Mouse (Mus musculus) lung, embryonic 15.5 days (tissue): ENCODE measurements around the gene Phxr2. TPM values are rescaled to one million over a fixed set of nuclear protein-coding genes. Genes with fewer than 3 reads are reported as not detected.

Experiments
- ATAC-seq: fragments of 200-750 bp; cut with Nextera tagmentation; 2 replicates; pipeline ENCODE4 v1.8.0; 2017; ENCODE audit warnings: moderate number of reproducible peaks, borderline replicate concordance; ENCODE audit not compliant: low FRiP score, low TSS enrichment; ENCODE audit errors: extremely low read depth
- H3K27ac ChIP-seq: fragments of 300-500 bp; sonication (generic); 2 replicates; pipeline ENCODE4 v1.5.1; 2015; ENCODE audit warnings: moderate library complexity, mild to moderate bottlenecking, inconsistent platforms
- H3K27me3 ChIP-seq: fragments of 300-500 bp; sonication (generic); 2 replicates; pipeline ENCODE4 v1.6.1; 2015; ENCODE audit warnings: inconsistent platforms
- H3K36me3 ChIP-seq: fragments of 300-500 bp; sonication (generic); 2 replicates; pipeline ENCODE4 v1.6.1; 2015; ENCODE audit warnings: inconsistent platforms
- H3K4me1 ChIP-seq: fragments of 300-500 bp; sonication (generic); 2 replicates; pipeline ENCODE4 v1.6.1; 2015; ENCODE audit warnings: inconsistent platforms
- H3K4me2 ChIP-seq: fragments of 300-500 bp; sonication (generic); 2 replicates; pipeline ENCODE4 v1.6.1; 2015; ENCODE audit warnings: inconsistent platforms, mild to moderate bottlenecking, moderate library complexity
- H3K4me3 ChIP-seq: fragments of 300-500 bp; sonication (generic); 2 replicates; pipeline ENCODE4 v1.5.1; 2015; ENCODE audit warnings: mild to moderate bottlenecking, inconsistent platforms
- H3K9ac ChIP-seq: fragments of 300-500 bp; sonication (generic); 2 replicates; pipeline ENCODE4 v1.6.1; 2015; ENCODE audit warnings: inconsistent platforms
- H3K9me3 ChIP-seq: fragments of 300-500 bp; sonication (generic); 2 replicates; pipeline ENCODE4 v1.6.1; 2016; ENCODE audit warnings: inconsistent platforms
- WGBS: fragments of 180-500 bp; shearing (Covaris S2); methylation state at CpG from one replicate; pipeline ENCODE4 v1.1.7; 2015; 5-methylcytosine and 5-hydroxymethylcytosine counted together
- polyA plus RNA-seq: library from polyadenylated mRNA; unstranded; fragments of >200 nt; fragmentation: Nextera tagmentation; extraction: Ambion mirVana; gene quantifications from 2 replicates; pipeline ENCODE4 v1.2.1, GENCODE M21; 2015

Gene Phxr2
- polyA plus RNA-seq, 1 experiment from 2014 or later = not detected

GRCm38 (mm10) chr10:99131298-99131697 lies 5.2 kb upstream of the Phxr2 start:
- no peak for ATAC-seq
- Histone ChIP-seq H3K9me3 (no peaks in the 10 kb centered on the region), H3K4me1 (peaks cover 6% of the 10 kb centered on the region; the same call in 1 of the 2 replicates), H3K27me3 (no peaks in the 10 kb centered on the region), H3K36me3 (peaks cover 4% of the 10 kb centered on the region; the same call in 1 of the 2 replicates), H3K9ac (no peak overlapping the region), H3K4me2 (no peak overlapping the region), H3K27ac (no peak overlapping the region), H3K4me3 (no peak overlapping the region)
- WGBS = 52% methylated on average over 5 of the region's 5 CpGs

GRCm38 (mm10) chr10:99130611-99131010 lies 4.5 kb upstream of the Phxr2 start:
- WGBS = 41% methylated on average over 6 of the region's 6 CpGs
- Histone ChIP-seq H3K4me2 (no peak overlapping the region), H3K4me3 (no peak overlapping the region), H3K9ac (no peak overlapping the region), H3K27me3 (no peaks in the 10 kb centered on the region), H3K27ac (no peak overlapping the region), H3K9me3 (no peaks in the 10 kb centered on the region), H3K4me1 (0 out of 2 replicates have a peak, but pooled peaks cover 3% of the 10 kb centered on the region), H3K36me3 (peaks cover 4% of the 10 kb centered on the region; the same call in 1 of the 2 replicates)
- no peak for ATAC-seq

GRCm38 (mm10) chr10:99127691-99128261 lies 1.7 kb upstream of the Phxr2 start:
- H3K4me3 ChIP-seq = no peak overlapping the region
- ATAC-seq = no peak
- H3K4me1 ChIP-seq = 0 out of 2 replicates have a peak, but pooled peaks cover 3% of the 10 kb centered on the region
- no peak overlapping the region for H3K27ac ChIP-seq
- no peaks in the 10 kb centered on the region for H3K27me3 ChIP-seq
- H3K4me2 ChIP-seq = no peak overlapping the region
- WGBS = 68% methylated on average over 11 of the region's 11 CpGs
- no peaks in the 10 kb centered on the region for H3K9me3 ChIP-seq
- H3K36me3 ChIP-seq = peaks cover under 1% of the 10 kb centered on the region; the same call in 1 of the 2 replicates
- no peak overlapping the region for H3K9ac ChIP-seq

DNA sequence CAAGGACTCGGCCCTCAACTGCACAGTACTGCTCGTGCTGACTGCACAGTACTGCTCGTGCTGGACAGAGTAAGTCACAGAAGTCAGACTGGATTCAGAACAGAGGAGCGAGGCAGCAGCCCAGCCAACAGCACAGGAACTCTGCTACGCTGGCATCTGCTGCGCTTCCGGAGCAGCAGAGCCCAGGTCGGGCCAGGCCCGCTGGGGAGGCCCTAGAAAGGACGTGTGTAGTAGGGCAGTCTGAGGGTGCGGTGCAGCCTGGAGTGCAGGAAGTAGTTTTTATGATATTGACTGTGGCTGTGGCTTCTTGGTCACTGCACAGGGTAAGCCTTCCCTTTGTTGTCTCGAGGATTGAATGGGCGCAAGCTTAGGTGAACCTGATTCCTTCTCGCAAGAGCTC lies 829 bp upstream of the Phxr2 start:
- WGBS = 81% methylated on average over 14 of the region's 14 CpGs
- ATAC-seq = no peak
- H3K4me3 ChIP-seq = no peak overlapping the region

GRCm38 (mm10) chr10:99119471-99119870 lies 6.7 kb downstream of the Phxr2 start:
- H3K27ac ChIP-seq = no peak overlapping the region
- WGBS = 88% methylated on average over 4 of the region's 4 CpGs

More for the DNA sequence above, 829 bp upstream of the Phxr2 start:
- no peaks in the 10 kb centered on the region for H3K27me3 ChIP-seq
- no peak overlapping the region for H3K9ac ChIP-seq
- H3K9me3 ChIP-seq = no peaks in the 10 kb centered on the region
- H3K4me1 ChIP-seq = 0 out of 2 replicates have a peak, but pooled peaks cover 3% of the 10 kb centered on the region
- no peak overlapping the region for H3K4me2 ChIP-seq
- no peak overlapping the region for H3K27ac ChIP-seq
- H3K36me3 ChIP-seq = no peaks in the 10 kb centered on the region

GRCm38 (mm10) chr10:99118697-99119096 lies 7.4 kb downstream of the Phxr2 start:
- Histone ChIP-seq H3K4me1 (peaks cover 22% of the 10 kb centered on the region), H3K4me3 (no peak overlapping the region), H3K4me2 (no peak overlapping the region), H3K27ac (no peak overlapping the region), H3K36me3 (no peaks in the 10 kb centered on the region), H3K27me3 (no peaks in the 10 kb centered on the region), H3K9me3 (no peaks in the 10 kb centered on the region), H3K9ac (no peak overlapping the region)
- 51% methylated on average over 6 of the region's 6 CpGs for WGBS
- no peak for ATAC-seq

More at GRCm38 (mm10) chr10:99119471-99119870, 6.7 kb downstream of the Phxr2 start:
- Histone ChIP-seq H3K4me2 (no peak overlapping the region), H3K4me3 (no peak overlapping the region), H3K9ac (no peak overlapping the region), H3K9me3 (no peaks in the 10 kb centered on the region), H3K36me3 (no peaks in the 10 kb centered on the region), H3K4me1 (peaks cover 15% of the 10 kb centered on the region), H3K27me3 (no peaks in the 10 kb centered on the region)
- no peak for ATAC-seq

GRCm38 (mm10) chr10:99117876-99118275 lies 8.2 kb downstream of the Phxr2 start:
- peaks cover 28% of the 10 kb centered on the region for H3K4me1 ChIP-seq
- H3K4me2 ChIP-seq = no peak overlapping the region
- H3K36me3 ChIP-seq = no peaks in the 10 kb centered on the region
- no peak for ATAC-seq
- no peaks in the 10 kb centered on the region for H3K9me3 ChIP-seq
- H3K9ac ChIP-seq = no peak overlapping the region
- H3K27ac ChIP-seq = no peak overlapping the region
- no peak overlapping the region for H3K4me3 ChIP-seq
- 46% methylated on average over 10 of the region's 10 CpGs for WGBS
- no peaks in the 10 kb centered on the region for H3K27me3 ChIP-seq

DNA sequence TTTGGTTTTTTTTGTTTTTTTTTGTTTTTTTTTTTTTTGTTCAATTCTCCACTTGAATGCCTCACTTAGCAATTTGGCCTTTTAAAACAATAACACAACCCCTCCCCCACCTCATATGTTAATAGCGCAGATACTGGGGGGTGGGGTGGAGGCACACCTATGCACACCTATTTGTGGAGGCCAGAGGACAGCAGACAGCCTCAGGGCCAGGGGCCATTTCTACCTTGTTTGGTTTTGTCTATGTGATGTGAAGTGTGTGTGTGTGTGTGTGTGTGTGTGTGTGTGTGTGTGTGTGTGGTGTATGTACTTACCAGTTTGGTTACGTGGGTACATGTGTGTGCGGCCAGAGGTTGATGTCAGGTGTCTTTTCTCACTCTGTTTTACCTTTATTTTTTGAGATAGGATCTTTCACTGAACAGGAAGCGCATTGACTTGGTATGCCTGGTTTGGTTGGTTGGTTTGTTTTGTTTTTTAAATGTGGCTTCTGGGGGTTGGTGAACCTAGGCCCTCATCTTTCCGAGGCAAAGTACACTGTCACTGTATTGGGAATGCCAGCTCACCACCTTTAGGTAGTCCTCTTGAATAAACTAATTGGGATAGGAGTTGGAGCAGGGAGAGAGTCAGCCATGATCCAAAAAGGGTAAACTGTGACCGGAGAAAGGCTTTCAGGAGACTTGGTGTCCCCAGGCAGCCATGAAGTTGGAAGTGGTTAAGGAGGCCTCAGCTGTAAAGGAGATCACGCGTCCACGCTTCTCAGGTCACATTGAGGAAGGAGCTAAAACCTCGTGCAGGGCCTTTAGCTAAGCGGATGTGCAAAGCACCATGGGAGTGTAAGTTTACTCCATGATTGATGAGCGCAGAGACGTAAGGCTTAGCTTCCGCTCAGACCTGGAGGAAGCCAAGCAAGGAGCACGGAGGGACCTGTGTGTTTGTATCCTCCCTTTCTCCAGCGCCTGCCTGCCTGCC lies 9.2 kb downstream of the Phxr2 start:
- Histone ChIP-seq H3K9ac (no peak overlapping the region), H3K4me2 (no peak overlapping the region), H3K36me3 (no peaks in the 10 kb centered on the region), H3K9me3 (no peaks in the 10 kb centered on the region), H3K27ac (no peak overlapping the region), H3K4me3 (no peak overlapping the region), H3K4me1 (peaks cover 33% of the 10 kb centered on the region), H3K27me3 (no peaks in the 10 kb centered on the region)
- 83% methylated on average over 16 of the region's 16 CpGs for WGBS
- no peak for ATAC-seq

GRCm38 (mm10) chr10:99116237-99116632 lies 9.9 kb downstream of the Phxr2 start:
- no peak overlapping the region for H3K9ac ChIP-seq

DNA sequence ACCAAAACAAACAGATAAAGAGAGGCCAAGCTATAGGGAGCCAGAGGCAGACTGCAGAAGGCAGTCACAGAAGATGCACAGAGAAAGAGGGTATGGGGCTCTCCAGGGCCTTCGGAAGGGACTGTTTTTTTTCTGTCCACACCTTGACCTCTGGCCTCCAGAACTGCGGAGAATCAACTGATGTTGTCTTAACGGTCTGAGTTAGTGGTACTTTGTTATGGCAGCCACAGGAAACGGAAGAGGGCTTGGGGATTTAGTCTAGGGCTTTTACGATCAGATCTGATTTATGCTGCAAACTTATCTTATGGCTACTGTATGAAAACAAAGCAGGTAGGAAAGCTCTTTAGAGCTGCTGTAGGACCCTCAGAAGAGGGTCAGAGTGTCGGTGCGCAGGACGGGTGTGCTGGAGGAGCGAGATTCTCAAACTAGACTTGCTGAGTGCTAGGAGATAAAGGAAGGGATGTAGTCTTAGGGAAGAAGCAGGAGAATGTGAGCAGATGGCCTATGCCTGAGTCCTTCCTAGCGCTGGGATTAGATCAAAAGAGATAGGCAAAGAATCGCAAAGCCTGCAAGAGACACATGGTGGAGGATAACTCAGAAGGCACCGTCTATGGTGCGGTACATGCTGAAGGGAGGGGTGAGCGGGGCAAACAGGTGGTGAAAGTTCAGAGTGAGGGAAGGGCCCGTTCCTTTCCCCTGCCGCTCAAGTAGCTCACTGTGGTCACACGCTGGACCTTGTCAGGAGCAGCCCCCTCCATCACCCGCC lies 10.5 kb downstream of the Phxr2 start:
- WGBS = 30% methylated on average over 18 of the region's 18 CpGs
- H3K27me3 ChIP-seq = no peaks in the 10 kb centered on the region
- no peak for ATAC-seq
- peaks cover 9% of the 10 kb centered on the region for H3K36me3 ChIP-seq
- H3K4me3 ChIP-seq = no peak overlapping the region
- H3K4me2 ChIP-seq = no peak overlapping the region
- no peak overlapping the region for H3K27ac ChIP-seq
- no peak overlapping the region for H3K9ac ChIP-seq
- H3K4me1 ChIP-seq = peaks cover 38% of the 10 kb centered on the region
- no peaks in the 10 kb centered on the region for H3K9me3 ChIP-seq

More at GRCm38 (mm10) chr10:99116237-99116632, 9.9 kb downstream of the Phxr2 start:
- Histone ChIP-seq H3K9me3 (no peaks in the 10 kb centered on the region), H3K4me2 (no peak overlapping the region), H3K27ac (no peak overlapping the region), H3K4me1 (peaks cover 36% of the 10 kb centered on the region), H3K4me3 (no peak overlapping the region), H3K36me3 (peaks cover 3% of the 10 kb centered on the region), H3K27me3 (no peaks in the 10 kb centered on the region)
- 47% methylated on average over 8 of the region's 8 CpGs for WGBS
- no peak for ATAC-seq

DNA sequence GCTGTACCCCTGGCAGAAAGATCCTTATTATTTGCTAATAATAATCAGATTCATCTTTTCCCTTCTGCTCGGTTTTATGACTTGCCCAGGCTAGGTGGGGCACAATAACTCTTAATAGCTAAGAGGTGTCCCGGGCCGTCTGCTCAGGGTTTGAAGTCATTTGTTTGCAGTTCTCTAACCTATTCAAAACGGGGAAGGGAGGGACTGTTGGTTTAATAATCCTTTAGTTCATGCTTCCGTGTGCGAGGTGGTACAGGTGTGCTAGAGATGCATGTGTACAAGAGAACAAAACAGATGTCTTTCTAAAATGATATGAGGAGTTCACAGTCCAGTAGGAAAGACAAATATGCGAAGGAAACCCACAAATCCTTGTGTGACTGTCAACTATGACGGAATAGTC lies 11.8 kb downstream of the Phxr2 start:
- Histone ChIP-seq H3K4me3 (no peak overlapping the region), H3K4me1 (peaks cover 40% of the 10 kb centered on the region), H3K9ac (no peak overlapping the region), H3K27me3 (no peaks in the 10 kb centered on the region), H3K9me3 (no peaks in the 10 kb centered on the region), H3K27ac (0 out of 2 replicates have a peak overlapping the region, but pooled peaks have one; percentile 16), H3K4me2 (no peak overlapping the region), H3K36me3 (peaks cover 20% of the 10 kb centered on the region)
- 66% methylated on average over 8 of the region's 8 CpGs for WGBS
- ATAC-seq = no peak
